Mouse (Mus musculus) embryonic facial prominence, embryonic 14.5 days (tissue): ENCODE data around the gene Rpl23. TPM values are rescaled to one million over a fixed set of nuclear protein-coding genes. Genes with fewer than 3 reads are reported as not detected.

ENCODE experiments used
- ATAC-seq: fragments of 200-750 bp; cut with Nextera tagmentation; 2 replicates; pipeline ENCODE4 v1.8.0; 2017; ENCODE audit warnings: low read depth, moderate number of reproducible peaks, moderate TSS enrichment
- DNase-seq: peaks from one replicate; pipeline ENCODE4 v3.0.0-alpha.2; 2015; ENCODE audit warnings: low spot score
- H3K27ac ChIP-seq: fragments of 300-500 bp; sonication (generic); replicated peaks from 2 replicates; pipeline ENCODE4 v1.5.1; 2014; ENCODE audit warnings: low read depth, mild to moderate bottlenecking, low read length, moderate library complexity
- H3K27me3 ChIP-seq: fragments of 300-500 bp; sonication (generic); replicated peaks from 2 replicates; pipeline ENCODE4 v1.6.1; 2014; ENCODE audit warnings: low read length; ENCODE audit not compliant: control insufficient read depth, insufficient read depth
- H3K36me3 ChIP-seq: fragments of 300-500 bp; sonication (generic); 2 replicates; pipeline ENCODE4 v1.6.1; 2014; ENCODE audit warnings: low read length, mixed read lengths; ENCODE audit not compliant: control insufficient read depth, insufficient read depth
- H3K4me1 ChIP-seq: fragments of 300-500 bp; sonication (generic); 2 replicates; pipeline ENCODE4 v1.6.1; 2014; ENCODE audit warnings: antibody characterized with exemption, low read length; ENCODE audit not compliant: control insufficient read depth, insufficient read depth
- H3K4me2 ChIP-seq: fragments of 300-500 bp; sonication (generic); 2 replicates; pipeline ENCODE4 v1.6.1; 2014; ENCODE audit warnings: low read depth, mild to moderate bottlenecking, low read length, moderate library complexity, mixed read lengths
- H3K4me3 ChIP-seq: fragments of 300-500 bp; sonication (generic); 2 replicates; pipeline ENCODE4 v1.5.1; 2014; ENCODE audit warnings: low read depth, mild to moderate bottlenecking, low read length
- H3K9ac ChIP-seq: fragments of 300-500 bp; sonication (generic); 2 replicates; pipeline ENCODE4 v1.6.1; 2014; ENCODE audit warnings: low read depth, mild to moderate bottlenecking, low read length, moderate library complexity, mixed read lengths
- H3K9me3 ChIP-seq: fragments of 300-500 bp; sonication (generic); 2 replicates; pipeline ENCODE4 v1.6.1; 2016; ENCODE audit warnings: low read length; ENCODE audit not compliant: control insufficient read depth
- WGBS: fragments of 180-500 bp; shearing (Covaris S2); extraction: QIAGEN DNeasy Blood & Tissue Kit; methylation state at CpG from one replicate; pipeline ENCODE4 v1.1.7; 2014; 5-methylcytosine and 5-hydroxymethylcytosine counted together
- polyA plus RNA-seq: library from polyadenylated mRNA; unstranded; fragments of >200 nt; fragmentation: Nextera tagmentation; extraction: Ambion mirVana; gene quantifications from 2 replicates; pipeline ENCODE4 v1.2.1, GENCODE M21; 2014

Gene Rpl23
- polyA plus RNA-seq, 1 experiment from 2014 or later: 810 TPM

GRCm38 (mm10) chr11:97753277-97753676 is 29.0 kb downstream of the Rpl23 start:
- Histone ChIP-seq H3K4me2 (no peak overlapping the region), H3K36me3 (peaks cover 91% of the 10 kb centered on the region), H3K27me3 (no peaks in the 10 kb centered on the region), H3K27ac (no peak overlapping the region), H3K9ac (no peak overlapping the region), H3K4me1 (no peaks in the 10 kb centered on the region), H3K9me3 (no peaks in the 10 kb centered on the region), H3K4me3 (no peak overlapping the region)
- no peak for DNase-seq
- WGBS: 90% methylated on average over 8 of the region's 8 CpGs
- no peak for ATAC-seq

- ATAC-seq (no peak), DNase-seq (no peak)
- H3K4me1 ChIP-seq: peaks cover under 1% of the 10 kb centered on the region; the same call in 1 of the 2 replicates
- 91% methylated on average over 5 of the region's 5 CpGs for WGBS
- H3K9me3 ChIP-seq: no peaks in the 10 kb centered on the region
- H3K27me3 ChIP-seq: no peaks in the 10 kb centered on the region
- peaks cover 72% of the 10 kb centered on the region for H3K36me3 ChIP-seq
- no peak overlapping the region for H3K4me2 ChIP-seq
- no peak overlapping the region for H3K9ac ChIP-seq
- H3K27ac ChIP-seq: no peak overlapping the region
- H3K4me3 ChIP-seq: no peak overlapping the region
These were observed 33.7 kb downstream of the Rpl23 start for GRCm38 (mm10) chr11:97748496-97748895.

GRCm38 (mm10) chr11:97747773-97748172 is 34.5 kb downstream of the Rpl23 start:
- Histone ChIP-seq H3K27ac (no peak overlapping the region), H3K36me3 (peaks cover 65% of the 10 kb centered on the region), H3K4me3 (no peak overlapping the region), H3K27me3 (no peaks in the 10 kb centered on the region), H3K9ac (no peak overlapping the region), H3K4me2 (no peak overlapping the region), H3K9me3 (no peaks in the 10 kb centered on the region), H3K4me1 (peaks cover 7% of the 10 kb centered on the region)
- 89% methylated on average over 8 of the region's 8 CpGs for WGBS
- DNase-seq (no peak), ATAC-seq (no peak)

GRCm38 (mm10) chr11:97745331-97745721 is 36.9 kb downstream of the Rpl23 start:
- Histone ChIP-seq H3K4me3 (peak overlapping the region; percentile 79), H3K9me3 (no peaks in the 10 kb centered on the region), H3K4me2 (peak overlapping the region; percentile 41), H3K27me3 (no peaks in the 10 kb centered on the region), H3K4me1 (peaks cover 7% of the 10 kb centered on the region), H3K36me3 (peaks cover 43% of the 10 kb centered on the region), H3K9ac (no peak overlapping the region), H3K27ac (no peak overlapping the region)
- DNase-seq (no peak), ATAC-seq (no peak)
- WGBS: 14% methylated on average over 12 of the region's 13 CpGs

- Histone ChIP-seq H3K27ac (peak overlapping the region; percentile 91), H3K9ac (peak overlapping the region; percentile 80), H3K27me3 (no peaks in the 10 kb centered on the region), H3K4me2 (peak overlapping the region; percentile 83), H3K4me1 (peaks cover 10% of the 10 kb centered on the region), H3K9me3 (no peaks in the 10 kb centered on the region), H3K4me3 (peak overlapping the region; percentile 79), H3K36me3 (peaks cover 38% of the 10 kb centered on the region)
- under 1% methylated on average over 21 of the region's 57 CpGs for WGBS
- ATAC-seq (peak; percentile 97), DNase-seq (peak; percentile 100)
These were observed 37.4 kb downstream of the Rpl23 start for GRCm38 (mm10) chr11:97744718-97745330.

GRCm38 (mm10) chr11:97744063-97744717 is 38.0 kb downstream of the Rpl23 start, which contains the start of gene Pip4k2b:
Pip4k2b (minus strand) TSS chr11:97744704.
- H3K9me3 ChIP-seq: no peaks in the 10 kb centered on the region
- WGBS: under 1% methylated on average over 38 of the region's 63 CpGs

GRCm38 (mm10) chr11:97743423-97743822 is 38.8 kb downstream of the Rpl23 start:
- Histone ChIP-seq H3K27me3 (no peaks in the 10 kb centered on the region), H3K27ac (peak overlapping the region; percentile 85), H3K36me3 (peaks cover 25% of the 10 kb centered on the region), H3K9ac (peak overlapping the region; percentile 80), H3K4me3 (peak overlapping the region; percentile 79), H3K4me1 (peaks cover 10% of the 10 kb centered on the region), H3K9me3 (no peaks in the 10 kb centered on the region), H3K4me2 (peak overlapping the region; percentile 83)
- WGBS: 25% methylated on average over 9 of the region's 9 CpGs
- DNase-seq (no peak), ATAC-seq (no peak)

More at GRCm38 (mm10) chr11:97744063-97744717, 38.0 kb downstream of the Rpl23 start, which contains the start of gene Pip4k2b:
- Histone ChIP-seq H3K27me3 (no peaks in the 10 kb centered on the region), H3K9ac (peak within 1 kb of the TSS; percentile 80), H3K4me2 (peak within 1 kb of the TSS; percentile 83), H3K36me3 (peaks cover 32% of the 10 kb centered on the region), H3K4me1 (peaks cover 10% of the 10 kb centered on the region), H3K4me3 (peak within 1 kb of the TSS; percentile 79), H3K27ac (peak within 1 kb of the TSS; percentile 91)
- DNase-seq (no peak), ATAC-seq (peak; percentile 20)

- H3K4me3 ChIP-seq: no peak overlapping the region
- ATAC-seq (no peak), DNase-seq (no peak)
- no peak overlapping the region for H3K27ac ChIP-seq
- peak overlapping the region; percentile 6; the same call in 1 of the 2 replicates for H3K9ac ChIP-seq
- peaks cover 16% of the 10 kb centered on the region for H3K36me3 ChIP-seq
- no peaks in the 10 kb centered on the region for H3K27me3 ChIP-seq
- peaks cover 10% of the 10 kb centered on the region for H3K4me1 ChIP-seq
- no peaks in the 10 kb centered on the region for H3K9me3 ChIP-seq
- H3K4me2 ChIP-seq: peak overlapping the region; percentile 83
- WGBS: 71% methylated on average over 9 of the region's 9 CpGs
These were observed 39.6 kb downstream of the Rpl23 start for GRCm38 (mm10) chr11:97742591-97742990.
